8 mouse cellular contexts compared by ENCODE assay signal in genomic region chr19:53369469-53370043, GRCm38 (mm10). TPM values are rescaled to one million over a fixed set of nuclear protein-coding genes. Genes with fewer than 3 reads are reported as not detected.
DNase-seq lines count a peak whose midpoint lies in the region; ATAC-seq and TF ChIP-seq lines count a peak whose summit lies in the region.

No protein-coding gene starts in this region.

- intact Hi-C loops in left cerebral cortex, adult 2 months (cut with DNase I), result loop anchor here (1.0 to 5.0 kb wide), 3 partner anchors 59 to 362 kb away; partner anchors contain the start of gene Mxi1

- no peak overlapping the region for H3K4me2 ChIP-seq in hindbrain, postnatal 0 days (ENCODE audit: low read depth, low read length)

- H3K4me1 ChIP-seq in hindbrain, postnatal 0 days (ENCODE audit: insufficient read depth, low read length), result 0 out of 2 replicates have a peak, but pooled peaks cover 3% of the 10 kb centered on the region

- no peaks in the 10 kb centered on the region for H3K27me3 ChIP-seq in hindbrain, postnatal 0 days (ENCODE audit: insufficient read depth, low read length)

- no peak overlapping the region for H3K27ac ChIP-seq in hindbrain, postnatal 0 days
- H3K27ac ChIP-seq in left cerebral cortex, adult 2 months, result peak overlapping the region; percentile 37; the same call in 1 of the 2 replicates

- WGBS in hindbrain, postnatal 0 days, result 27% methylated on average over 14 of the region's 14 CpGs

- peak; percentile 78 for ATAC-seq in common myeloid progenitor, adult 5-6 weeks (replicated peaks; ENCODE audit: low read depth, poor library complexity, severe bottlenecking)
- ATAC-seq in hindbrain, postnatal 0 days, result peak; percentile 61
- ATAC-seq in megakaryocyte, adult 5-6 weeks (ENCODE audit: poor library complexity, severe bottlenecking), result peak; percentile 72

- peak; percentile 90 for TF ChIP-seq CTCF in hindbrain, postnatal 0 days (IDR thresholded peaks at IDR 0.05; ENCODE audit: low read depth)
- peak; percentile 95 for TF ChIP-seq CTCF in left cerebral cortex, adult 2 months (IDR thresholded peaks at IDR 0.05)

- no peak overlapping the region for H3K9ac ChIP-seq in hindbrain, postnatal 0 days (replicated peaks; ENCODE audit: low read length)

- no peak overlapping the region for H3K4me3 ChIP-seq in hindbrain, postnatal 0 days (ENCODE audit: low read length)
- no peak overlapping the region for H3K4me3 ChIP-seq in left cerebral cortex, adult 2 months

- DNase-seq in adrenal gland, adult 18-20 months (ENCODE audit: low spot score in 2 of 2), result peak; percentile 82
- peak; percentile 62 to 65 for DNase-seq in gastrocnemius, adult 8-10 months (ENCODE audit: low spot score in 2 of 2)
- DNase-seq in hindbrain, postnatal 0 days (ENCODE audit: low spot score), result peak; percentile 93
- DNase-seq in left cerebral cortex, adult 2 months (ENCODE audit: extremely low spot score in 1 of 2, low spot score in 2 of 2), result peak; percentile 76 to 87
- peak; percentile 83 for DNase-seq in right cerebral cortex, adult 18-20 months
- peak; percentile 56 to 78 for DNase-seq in urinary bladder, postnatal 4 days (ENCODE audit: low spot score in 2 of 2)

- no peaks in the 10 kb centered on the region for H3K9me3 ChIP-seq in hindbrain, postnatal 0 days (ENCODE audit: low read length)

- peaks cover 6% of the 10 kb centered on the region; the same call in 1 of the 2 replicates for H3K36me3 ChIP-seq in hindbrain, postnatal 0 days (ENCODE audit: insufficient read depth, low read length)

RNA-seq across cellular contexts. Expression of gene Gm10197, which starts 2.0 kb away (rescaled TPM):
- total RNA-seq in adrenal gland, adult 18-20 months (2021), result not detected
- total RNA-seq in common myeloid progenitor, adult 5-6 weeks (2017), result not detected in 2 replicates
- not detected for total RNA-seq in gastrocnemius, adult 8-10 months (2022)
- total RNA-seq in hindbrain, postnatal 0 days (2014; rRNA removed), result not detected in 2 replicates
- not detected in 2 replicates for polyA plus RNA-seq in hindbrain, postnatal 0 days (2015; fragmentation: Nextera tagmentation; extraction: Ambion mirVana)
- not detected for total RNA-seq in left cerebral cortex, adult 2 months (2021)
- total RNA-seq in megakaryocyte, adult 5-6 weeks (2015), result not detected in 2 replicates
- total RNA-seq in megakaryocyte, adult 5-6 weeks (2017), result not detected in 2 replicates

RNA-seq across cellular contexts. Expression of gene Smndc1, which starts 20.8 kb away (rescaled TPM):
- total RNA-seq in adrenal gland, adult 18-20 months (2021), result 10 to 100 TPM; 41.5 to 44.2 TPM
- 33.6 and 45.9 TPM in 2 replicates for total RNA-seq in common myeloid progenitor, adult 5-6 weeks (2017)
- total RNA-seq in gastrocnemius, adult 8-10 months (2022), result 10 to 100 TPM; 27.4 to 32.4 (median 29.6) TPM
- 9.7 and 14.7 TPM in 2 replicates for total RNA-seq in hindbrain, postnatal 0 days (2014; rRNA removed)
- 34.4 and 35.3 TPM in 2 replicates for polyA plus RNA-seq in hindbrain, postnatal 0 days (2015; fragmentation: Nextera tagmentation; extraction: Ambion mirVana)
- 10 to 100 TPM; 35.1 to 35.8 TPM for total RNA-seq in left cerebral cortex, adult 2 months (2021)
- 49.3 and 68.2 TPM in 2 replicates for total RNA-seq in megakaryocyte, adult 5-6 weeks (2015)
- total RNA-seq in megakaryocyte, adult 5-6 weeks (2017), result 22.2 and 26.3 TPM in 2 replicates

RNA-seq across cellular contexts. Expression of gene Mxi1, which starts 59.2 kb away (rescaled TPM):
- total RNA-seq in adrenal gland, adult 18-20 months (2021), result 10 to 100 TPM; 29.2 to 35.0 TPM
- total RNA-seq in common myeloid progenitor, adult 5-6 weeks (2017), result 44.2 and 48.8 TPM in 2 replicates
- 10 to 100 TPM; 48.9 to 53.6 (median 51.5) TPM for total RNA-seq in gastrocnemius, adult 8-10 months (2022)
- total RNA-seq in hindbrain, postnatal 0 days (2014; rRNA removed), result 41.9 and 44.5 TPM in 2 replicates
- 47.7 and 51.5 TPM in 2 replicates for polyA plus RNA-seq in hindbrain, postnatal 0 days (2015; fragmentation: Nextera tagmentation; extraction: Ambion mirVana)
- 10 to 100 TPM; 85.3 to 89.6 TPM for total RNA-seq in left cerebral cortex, adult 2 months (2021)
- total RNA-seq in megakaryocyte, adult 5-6 weeks (2015), result 42.1 and 42.8 TPM in 2 replicates
- 74.0 and 91.1 TPM in 2 replicates for total RNA-seq in megakaryocyte, adult 5-6 weeks (2017)
